Mouse (Mus musculus) bone marrow macrophage, adult 2 months (primary cell): Measurements from ENCODE around the gene Grap2. TPM values are rescaled to one million over a fixed set of nuclear protein-coding genes. Genes with fewer than 3 reads are reported as not detected.

Experiments
- H3K27ac ChIP-seq: 2 replicates; pipeline ENCODE4 v1.5.1; 2012; ENCODE audit warnings: low read depth, low read length; ENCODE audit not compliant: insufficient read depth
- H3K4me1 ChIP-seq: 2 replicates; pipeline ENCODE4 v1.6.1; 2012; ENCODE audit warnings: low read length; ENCODE audit not compliant: control insufficient read depth, insufficient read depth
- H3K4me3 ChIP-seq: 2 replicates; pipeline ENCODE4 v1.5.1; 2012; ENCODE audit warnings: mild to moderate bottlenecking, low read length, moderate library complexity; ENCODE audit not compliant: insufficient read depth
- CTCF ChIP-seq: IDR thresholded peaks from 2 replicates; pipeline ENCODE4 v1.5.1; 2012; ENCODE audit warnings: low read depth, mild to moderate bottlenecking, low read length, moderate library complexity
- POLR2A ChIP-seq: IDR thresholded peaks from 2 replicates; pipeline ENCODE4 v1.6.1; 2012; ENCODE audit warnings: mild to moderate bottlenecking, low read depth, low read length, borderline replicate concordance
- polyA plus RNA-seq: library from polyadenylated mRNA; stranded (reverse); fragments of >200 nt; gene quantifications from 2 replicates; pipeline ENCODE4 v1.2.4, GENCODE M21; 2012; ENCODE audit not compliant: missing spikeins, insufficient read depth, insufficient read length

The Grap2 gene
- polyA plus RNA-seq, 1 experiment, result 1.9 TPM

GRCm38 (mm10) chr15:80681466-80681881, 109.1 kb downstream of the Grap2 start:
- TF ChIP-seq CTCF (no peak), POLR2A (no peak)
- H3K4me3 ChIP-seq, result no peak overlapping the region
- peaks cover 8% of the 10 kb centered on the region; the same call in 1 of the 2 replicates for H3K4me1 ChIP-seq
- no peak overlapping the region for H3K27ac ChIP-seq

GRCm38 (mm10) chr15:80682343-80682742, 109.9 kb downstream of the Grap2 start:
- Histone ChIP-seq H3K4me1 (peaks cover 8% of the 10 kb centered on the region; the same call in 1 of the 2 replicates), H3K4me3 (no peak overlapping the region), H3K27ac (no peak overlapping the region)
- TF ChIP-seq CTCF (no peak), POLR2A (no peak)

- TF ChIP-seq POLR2A (no peak), CTCF (no peak)
- H3K4me1 ChIP-seq, result peaks cover 8% of the 10 kb centered on the region; the same call in 1 of the 2 replicates
- H3K27ac ChIP-seq, result no peak overlapping the region
- H3K4me3 ChIP-seq, result no peak overlapping the region
Measured at GRCm38 (mm10) chr15:80683151-80683550, 110.8 kb downstream of the Grap2 start.

GRCm38 (mm10) chr15:80683990-80684389, 111.6 kb downstream of the Grap2 start:
- no peak for TF ChIP-seq POLR2A
- no peak for TF ChIP-seq CTCF
- Histone ChIP-seq H3K4me1 (peaks cover 8% of the 10 kb centered on the region; the same call in 1 of the 2 replicates), H3K4me3 (no peak overlapping the region), H3K27ac (no peak overlapping the region)

GRCm38 (mm10) chr15:80684786-80685602, 112.6 kb downstream of the Grap2 start:
- Histone ChIP-seq H3K4me1 (peaks cover 8% of the 10 kb centered on the region; the same call in 1 of the 2 replicates), H3K4me3 (no peak overlapping the region), H3K27ac (no peak overlapping the region)
- no peak for TF ChIP-seq POLR2A
- TF ChIP-seq CTCF, result no peak

- TF ChIP-seq POLR2A, result no peak
- TF ChIP-seq CTCF, result no peak
- Histone ChIP-seq H3K4me1 (peaks cover 8% of the 10 kb centered on the region; the same call in 1 of the 2 replicates), H3K4me3 (no peak overlapping the region), H3K27ac (no peak overlapping the region)
Measured at GRCm38 (mm10) chr15:80685603-80685895, 113.2 kb downstream of the Grap2 start.

- TF ChIP-seq POLR2A (no peak), CTCF (no peak)
- no peak overlapping the region for H3K4me3 ChIP-seq
- H3K27ac ChIP-seq, result no peak overlapping the region
- H3K4me1 ChIP-seq, result no peaks in the 10 kb centered on the region
Measured at GRCm38 (mm10) chr15:80688536-80688935, 116.1 kb downstream of the Grap2 start.

- Histone ChIP-seq H3K4me3 (no peak overlapping the region), H3K4me1 (no peaks in the 10 kb centered on the region), H3K27ac (no peak overlapping the region)
- TF ChIP-seq POLR2A (no peak), CTCF (no peak)
Measured at GRCm38 (mm10) chr15:80693492-80693891, 121.1 kb downstream of the Grap2 start.

GRCm38 (mm10) chr15:80694125-80694910, 121.9 kb downstream of the Grap2 start:
- TF ChIP-seq CTCF (peak; percentile 97), POLR2A (no peak)
- no peaks in the 10 kb centered on the region for H3K4me1 ChIP-seq
- H3K4me3 ChIP-seq, result no peak overlapping the region

GRCm38 (mm10) chr15:80697564-80697963, 125.2 kb downstream of the Grap2 start:
- Histone ChIP-seq H3K4me1 (no peaks in the 10 kb centered on the region), H3K27ac (no peak overlapping the region)

More at GRCm38 (mm10) chr15:80694125-80694910, 121.9 kb downstream of the Grap2 start:
- no peak overlapping the region for H3K27ac ChIP-seq

More at GRCm38 (mm10) chr15:80697564-80697963, 125.2 kb downstream of the Grap2 start:
- H3K4me3 ChIP-seq, result no peak overlapping the region
- TF ChIP-seq POLR2A (no peak), CTCF (no peak)
